Mouse (Mus musculus) small intestine, adult 2 months (tissue): ENCODE measurements around the gene Iqcn.

ENCODE experiments used
- CTCF ChIP-seq: fragments of 200-500 bp; IDR thresholded peaks from 2 replicates; pipeline ENCODE4 v1.5.1; 2012; ENCODE audit warnings: low read depth, mild to moderate bottlenecking, control low read depth, inconsistent platforms, low read length, moderate library complexity, mixed read lengths; ENCODE audit not compliant: insufficient replicate concordance, insufficient read length; ENCODE audit errors: extremely low read depth
- POLR2A ChIP-seq: fragments of 200-500 bp; IDR thresholded peaks from 2 replicates; pipeline ENCODE4 v1.6.1; 2012; ENCODE audit warnings: low read depth, mild to moderate bottlenecking, control low read depth, inconsistent platforms, low read length, moderate library complexity

GRCm38 (mm10) chr8:70760350-70760749, 57.1 kb downstream of the Iqcn start:
- TF ChIP-seq CTCF = no peak
- TF ChIP-seq POLR2A = no peak
